Mouse (Mus musculus): Measurements from ENCODE around the gene Plce1.
"Not testable (repeated sequence)": the region's sequence is repeated elsewhere in the genome, so short reads cannot be mapped to it uniquely, and the experiment has no call there.

The Plce1 gene

GRCm38 (mm10) chr19:38639805-38640204 lies 158.9 kb downstream of the Plce1 start:
- no peak for DNase-seq (ENCODE audit: low spot score)

- DNase-seq (ENCODE audit: low spot score): not testable (repeated sequence)
These were observed 161.6 kb downstream of the Plce1 start for GRCm38 (mm10) chr19:38642515-38642914.

GRCm38 (mm10) chr19:38644871-38645595 lies 164.1 kb downstream of the Plce1 start:
- no peak for DNase-seq (ENCODE audit: low spot score)

- no peak for DNase-seq (ENCODE audit: low spot score)
These were observed 177.1 kb downstream of the Plce1 start for GRCm38 (mm10) chr19:38657980-38658379.

GRCm38 (mm10) chr19:38665398-38665797 lies 184.5 kb downstream of the Plce1 start:
- DNase-seq (ENCODE audit: low spot score): no peak

- no peak for DNase-seq (ENCODE audit: low spot score)
These were observed 191.2 kb downstream of the Plce1 start for GRCm38 (mm10) chr19:38672015-38672600.

- no peak for DNase-seq (ENCODE audit: low spot score)
These were observed 193.0 kb downstream of the Plce1 start for GRCm38 (mm10) chr19:38673936-38674335.

- no peak for DNase-seq (ENCODE audit: low spot score)
These were observed 197.7 kb downstream of the Plce1 start for GRCm38 (mm10) chr19:38678655-38679054.

- no peak for DNase-seq (ENCODE audit: low spot score)
These were observed 198.6 kb downstream of the Plce1 start for GRCm38 (mm10) chr19:38679520-38679919.

- DNase-seq (ENCODE audit: low spot score): no peak
These were observed 206.4 kb downstream of the Plce1 start for GRCm38 (mm10) chr19:38687326-38687725.

- DNase-seq (ENCODE audit: low spot score): no peak
These were observed 208.0 kb downstream of the Plce1 start for GRCm38 (mm10) chr19:38688741-38689507.

- DNase-seq (ENCODE audit: low spot score): no peak
These were observed 209.4 kb downstream of the Plce1 start for GRCm38 (mm10) chr19:38690276-38690675.

GRCm38 (mm10) chr19:38691533-38691932 lies 210.6 kb downstream of the Plce1 start:
- no peak for DNase-seq (ENCODE audit: low spot score)

- DNase-seq (ENCODE audit: low spot score): no peak
These were observed 212.4 kb downstream of the Plce1 start for GRCm38 (mm10) chr19:38693331-38693730.

- no peak for DNase-seq (ENCODE audit: low spot score)
These were observed 212.9 kb downstream of the Plce1 start for GRCm38 (mm10) chr19:38693769-38694168.

GRCm38 (mm10) chr19:38701776-38702175 lies 220.9 kb downstream of the Plce1 start:
- no peak for DNase-seq (ENCODE audit: low spot score)

- no peak for DNase-seq (ENCODE audit: low spot score)
These were observed 223.8 kb downstream of the Plce1 start for GRCm38 (mm10) chr19:38704742-38705141.

GRCm38 (mm10) chr19:38705244-38705643 lies 224.3 kb downstream of the Plce1 start:
- DNase-seq (ENCODE audit: low spot score): no peak

GRCm38 (mm10) chr19:38706449-38706848 lies 225.5 kb downstream of the Plce1 start:
- no peak for DNase-seq (ENCODE audit: low spot score)

- no peak for DNase-seq (ENCODE audit: low spot score)
These were observed 228.5 kb downstream of the Plce1 start for GRCm38 (mm10) chr19:38709376-38709775.

- DNase-seq (ENCODE audit: low spot score): no peak
These were observed 240.9 kb downstream of the Plce1 start for GRCm38 (mm10) chr19:38721808-38722207.

- DNase-seq (ENCODE audit: low spot score): no peak
These were observed 242.1 kb downstream of the Plce1 start for GRCm38 (mm10) chr19:38722982-38723381.

GRCm38 (mm10) chr19:38723969-38724368 lies 243.1 kb downstream of the Plce1 start:
- no peak for DNase-seq (ENCODE audit: low spot score)

Measured in T-cell, adult 2 months (primary cell).